Mouse (Mus musculus): ENCODE data around the gene Gsx1.

DNA sequence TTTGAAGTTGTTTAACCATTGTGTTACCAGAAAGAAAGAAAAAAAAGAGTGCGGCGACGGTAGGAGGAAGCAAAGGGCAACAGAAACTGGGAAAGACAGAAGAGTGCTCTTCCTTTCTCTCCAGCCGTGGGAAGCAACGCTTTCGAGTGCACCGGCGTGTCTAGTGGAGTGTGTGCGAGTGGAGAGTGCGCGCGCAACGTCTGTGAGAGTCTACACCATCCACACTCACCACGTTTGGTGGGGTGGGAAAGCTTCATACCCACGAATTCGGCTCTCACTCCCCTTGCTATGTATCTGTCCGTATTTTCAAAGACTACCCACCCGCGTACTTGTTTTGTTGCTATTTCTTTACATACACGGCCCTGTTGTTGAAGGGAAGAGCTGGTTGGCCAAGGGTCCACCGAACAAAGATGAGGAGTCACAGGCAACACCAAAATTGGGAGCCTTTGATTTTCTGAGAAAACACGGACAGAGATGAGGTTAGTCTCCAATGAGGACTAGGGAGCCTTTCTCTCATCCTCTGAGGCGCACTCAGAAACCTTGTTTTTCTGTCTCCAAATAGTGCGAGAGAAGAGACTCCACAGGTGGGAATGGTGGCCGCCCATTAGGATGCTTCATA lies 835 bp upstream of the Gsx1 start:
- TF ChIP-seq CTCF (conservative IDR thresholded peaks at IDR 0.05; ENCODE audit: low read length) = no peak
- TF ChIP-seq POU5F1 (IDR thresholded peaks at IDR 0.05; ENCODE audit: borderline replicate concordance, low read length) = no peak
- no peak for TF ChIP-seq NANOG (IDR thresholded peaks at IDR 0.05; ENCODE audit: borderline replicate concordance, low read length)
